Mouse (Mus musculus) kidney, postnatal 0 days (tissue): Measurements from ENCODE around the gene Uqcc1. TPM values are rescaled to one million over a fixed set of nuclear protein-coding genes. Genes with fewer than 3 reads are reported as not detected.

Source experiments
- ATAC-seq: fragments of 200-750 bp; cut with Nextera tagmentation; replicated peaks from 2 replicates; pipeline ENCODE4 v1.8.0; 2017; ENCODE audit warnings: low read depth, moderate number of reproducible peaks, moderate TSS enrichment, moderate library complexity; ENCODE audit not compliant: low FRiP score
- DNase-seq: peaks from one replicate; pipeline ENCODE4 v3.0.0-alpha.2; 2016; ENCODE audit warnings: low spot score
- H3K27ac ChIP-seq: fragments of 300-500 bp; sonication (generic); 2 replicates; pipeline ENCODE4 v1.5.1; 2014; ENCODE audit warnings: mild to moderate bottlenecking
- H3K27me3 ChIP-seq: fragments of 300-500 bp; sonication (generic); 2 replicates; pipeline ENCODE4 v1.6.1; 2014; ENCODE audit warnings: low read length, mixed read lengths; ENCODE audit not compliant: insufficient read depth
- H3K36me3 ChIP-seq: fragments of 300-500 bp; sonication (generic); 2 replicates; pipeline ENCODE4 v1.6.1; 2014; ENCODE audit warnings: low read length, mixed read lengths; ENCODE audit not compliant: insufficient read depth
- H3K4me1 ChIP-seq: fragments of 300-500 bp; sonication (generic); replicated peaks from 2 replicates; pipeline ENCODE4 v1.6.1; 2014; ENCODE audit warnings: antibody characterized with exemption, low read length, mixed read lengths; ENCODE audit not compliant: insufficient read depth
- H3K4me2 ChIP-seq: fragments of 300-500 bp; sonication (generic); 2 replicates; pipeline ENCODE4 v1.6.1; 2014; ENCODE audit warnings: mild to moderate bottlenecking, low read length, moderate library complexity, mixed read lengths
- H3K4me3 ChIP-seq: fragments of 300-500 bp; sonication (generic); replicated peaks from 2 replicates; pipeline ENCODE4 v1.5.1; 2014; ENCODE audit warnings: low read depth, low read length
- H3K9ac ChIP-seq: fragments of 300-500 bp; sonication (generic); 2 replicates; pipeline ENCODE4 v1.6.1; 2014; ENCODE audit warnings: low read depth, low read length
- H3K9me3 ChIP-seq: fragments of 300-500 bp; sonication (generic); replicated peaks from 2 replicates; pipeline ENCODE4 v1.6.1; 2016; ENCODE audit warnings: low read length, inconsistent platforms, mixed read lengths
- CTCF ChIP-seq: IDR thresholded peaks from 2 replicates; pipeline ENCODE4 v1.5.1; 2016; ENCODE audit warnings: antibody characterized with exemption, low read depth, mild to moderate bottlenecking, moderate library complexity
- WGBS: fragments of 180-500 bp; shearing (Covaris S2); extraction: QIAGEN DNeasy Blood & Tissue Kit; methylation state at CpG from one replicate; pipeline ENCODE4 v1.1.7; 2014; 5-methylcytosine and 5-hydroxymethylcytosine counted together
- polyA plus RNA-seq: library from polyadenylated mRNA; unstranded; fragments of >200 nt; fragmentation: Nextera tagmentation; extraction: Ambion mirVana; gene quantifications from 2 replicates; pipeline ENCODE4 v1.2.1, GENCODE M21; 2015

Uqcc1 gene
- polyA plus RNA-seq, 1 experiment from 2014 or later, result 72.9 TPM

GRCm38 (mm10) chr2:155805231-155805924 is 124.7 kb downstream of the Uqcc1 start:
- peak; percentile 52 for ATAC-seq
- no peaks in the 10 kb centered on the region for H3K4me1 ChIP-seq
- TF ChIP-seq CTCF, result no peak
- H3K36me3 ChIP-seq, result no peaks in the 10 kb centered on the region
- H3K9me3 ChIP-seq, result no peaks in the 10 kb centered on the region
- no peak overlapping the region for H3K4me2 ChIP-seq
- DNase-seq, result no peak
- WGBS, result 51% methylated on average over 6 of the region's 6 CpGs
- no peak overlapping the region for H3K9ac ChIP-seq
- no peak overlapping the region for H3K27ac ChIP-seq
- H3K27me3 ChIP-seq, result no peaks in the 10 kb centered on the region
- H3K4me3 ChIP-seq, result no peak overlapping the region

DNA sequence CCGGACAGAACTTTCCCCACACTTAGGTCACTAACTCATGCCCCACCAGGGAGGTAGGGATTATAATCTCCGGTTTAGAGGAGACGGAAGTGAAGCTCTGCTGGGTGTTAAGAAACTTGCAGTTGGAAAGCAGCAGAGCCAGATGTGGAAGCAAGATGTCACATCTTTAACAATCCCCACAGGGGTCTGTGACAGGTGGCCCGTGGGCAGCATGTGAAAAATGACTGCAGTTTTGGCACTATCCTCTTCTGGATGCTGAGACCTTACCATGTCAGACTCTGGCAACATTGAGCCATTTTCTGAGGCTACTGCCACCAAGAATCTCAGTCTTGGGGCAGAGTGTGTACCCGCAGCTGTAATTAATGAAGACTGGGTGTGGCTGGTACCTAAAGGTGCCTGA is 126.1 kb downstream of the Uqcc1 start:
- no peak for TF ChIP-seq CTCF
- H3K4me2 ChIP-seq, result no peak overlapping the region
- no peak overlapping the region for H3K27ac ChIP-seq
- no peaks in the 10 kb centered on the region for H3K36me3 ChIP-seq
- no peaks in the 10 kb centered on the region for H3K4me1 ChIP-seq
- no peaks in the 10 kb centered on the region for H3K9me3 ChIP-seq
- H3K27me3 ChIP-seq, result no peaks in the 10 kb centered on the region
- no peak for DNase-seq
- WGBS, result 70% methylated on average over 5 of the region's 5 CpGs
- no peak overlapping the region for H3K9ac ChIP-seq
- no peak for ATAC-seq
- no peak overlapping the region for H3K4me3 ChIP-seq

DNA sequence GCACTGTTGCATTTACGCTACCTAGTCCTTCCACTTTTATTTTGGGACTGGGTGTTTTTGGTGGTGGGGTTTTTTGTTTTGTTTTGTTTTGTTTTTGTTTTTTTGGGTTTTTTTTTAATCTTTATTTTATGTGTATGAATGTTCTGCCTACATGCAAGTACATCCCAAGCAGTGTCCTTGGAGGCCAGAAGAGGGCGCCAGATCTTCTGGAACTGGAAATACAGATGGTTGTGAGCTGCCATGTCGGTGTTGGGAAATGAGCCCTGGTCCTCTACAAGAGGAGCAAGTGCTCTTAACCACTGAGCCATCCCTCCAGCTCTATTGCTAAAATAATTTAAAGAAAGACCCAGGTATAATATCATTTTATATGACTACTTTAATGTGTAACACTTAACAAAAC is 127.3 kb downstream of the Uqcc1 start:
- DNase-seq (no peak), ATAC-seq (no peak)
- no peak overlapping the region for H3K9ac ChIP-seq
- no peak overlapping the region for H3K27ac ChIP-seq
- no peaks in the 10 kb centered on the region for H3K27me3 ChIP-seq
- TF ChIP-seq CTCF, result peak; percentile 44
- no peaks in the 10 kb centered on the region for H3K4me1 ChIP-seq
- no peaks in the 10 kb centered on the region for H3K36me3 ChIP-seq
- H3K4me2 ChIP-seq, result no peak overlapping the region
- 58% methylated on average over 3 of the region's 3 CpGs for WGBS
- H3K9me3 ChIP-seq, result no peaks in the 10 kb centered on the region
- H3K4me3 ChIP-seq, result no peak overlapping the region

GRCm38 (mm10) chr2:155798613-155799012 is 131.5 kb downstream of the Uqcc1 start:
- Histone ChIP-seq H3K9me3 (no peaks in the 10 kb centered on the region), H3K4me2 (no peak overlapping the region), H3K4me3 (no peak overlapping the region), H3K9ac (no peak overlapping the region), H3K36me3 (no peaks in the 10 kb centered on the region), H3K27me3 (no peaks in the 10 kb centered on the region), H3K27ac (no peak overlapping the region), H3K4me1 (no peaks in the 10 kb centered on the region)
- DNase-seq (no peak), ATAC-seq (no peak)
- 70% methylated on average over 3 of the region's 3 CpGs for WGBS
- no peak for TF ChIP-seq CTCF

Other genes with a start within 250 kb of the Uqcc1 start
- 100 and 102 TPM in 2 replicates for gene Trpc4ap, start 237.9 kb downstream of the Uqcc1 start, polyA plus RNA-seq
- 36.4 and 38.1 TPM in 2 replicates for gene Edem2, start 200.8 kb downstream of the Uqcc1 start, polyA plus RNA-seq
- gene Gm17581, start 194.4 kb downstream of the Uqcc1 start, polyA plus RNA-seq, result not detected in 2 replicates
- gene Procr, start 179.2 kb downstream of the Uqcc1 start, polyA plus RNA-seq, result 6.9 and 7.6 TPM in 2 replicates
- 0.03 and 0.08 TPM in 2 replicates for gene Mmp24, start 155.0 kb downstream of the Uqcc1 start, polyA plus RNA-seq
- gene BC029722, start 110.9 kb downstream of the Uqcc1 start, polyA plus RNA-seq, result 28.4 and 29.5 TPM in 2 replicates
- gene Eif6, start 103.4 kb downstream of the Uqcc1 start, polyA plus RNA-seq, result 207 and 220 TPM in 2 replicates
- gene Fam83c, start 95.5 kb downstream of the Uqcc1 start, polyA plus RNA-seq, result 0.07 and 0.10 TPM in 2 replicates
- gene Gm15557, start 10.4 kb upstream of the Uqcc1 start, polyA plus RNA-seq, result not detected in 2 replicates
- gene Gdf5, start 15.1 kb upstream of the Uqcc1 start, polyA plus RNA-seq, result 0.64 and 0.91 TPM in 2 replicates
- gene Cep250, start 26.1 kb upstream of the Uqcc1 start, polyA plus RNA-seq, result 10.1 and 11.0 TPM in 2 replicates
- 0.68 and 2.5 TPM in 2 replicates for gene 6430550D23Rik, start 77.7 kb upstream of the Uqcc1 start, polyA plus RNA-seq
- gene Ergic3, start 77.7 kb upstream of the Uqcc1 start, polyA plus RNA-seq, result 219 and 231 TPM in 2 replicates
- gene Fer1l4, start 122.6 kb upstream of the Uqcc1 start, polyA plus RNA-seq, result 0.38 and 0.51 TPM in 2 replicates
- gene Spag4, start 134.9 kb upstream of the Uqcc1 start, polyA plus RNA-seq, result 1.9 and 2.0 TPM in 2 replicates
- 43.1 and 44.9 TPM in 2 replicates for gene Cpne1, start 181.7 kb upstream of the Uqcc1 start, polyA plus RNA-seq
- 17.6 and 18.9 TPM in 2 replicates for gene Rbm12, start 181.7 kb upstream of the Uqcc1 start, polyA plus RNA-seq
- gene Gm28036, start 196.8 kb upstream of the Uqcc1 start, polyA plus RNA-seq, result 8.0 and 11.9 TPM in 2 replicates
- 524 and 529 TPM in 2 replicates for gene Romo1, start 213.7 kb upstream of the Uqcc1 start, polyA plus RNA-seq
- gene Nfs1, start 213.9 kb upstream of the Uqcc1 start, polyA plus RNA-seq, result 60.5 and 64.0 TPM in 2 replicates
- gene Rbm39, start 249.9 kb upstream of the Uqcc1 start, polyA plus RNA-seq, result 636 and 701 TPM in 2 replicates